10 mouse cellular contexts compared by ENCODE assay signal in the genomic region with DNA sequence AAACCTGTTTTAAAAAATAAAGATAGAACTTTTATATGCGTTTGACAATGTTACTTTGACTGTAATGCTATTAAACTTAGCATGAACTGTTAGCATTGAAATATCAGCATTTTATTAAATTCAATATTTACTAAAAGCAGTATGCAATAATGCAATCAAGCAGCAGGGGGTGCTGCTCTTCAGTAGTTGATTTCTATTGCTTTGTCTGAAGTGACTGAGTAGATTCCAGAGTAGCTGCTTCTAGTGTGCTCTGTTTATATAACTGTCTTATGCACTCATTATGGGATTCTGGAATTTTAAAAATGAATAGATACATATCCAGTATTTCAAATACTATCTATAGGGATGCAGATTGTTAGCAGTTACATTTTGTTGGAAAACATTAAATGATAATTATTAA.
DNase-seq lines count a peak whose midpoint lies in the region; ATAC-seq and TF ChIP-seq lines count a peak whose summit lies in the region.
"Had no signal": no experiment of that assay in that cellular context is flagged by ENCODE, and none has a peak within 500 bp of the region (broad histone marks: within the 10 kb centered on the region; RNA-seq: fewer than 3 reads in every experiment).

No protein-coding gene starts in this region.

- in situ Hi-C loops in CH12.LX (cut with MboI; ENCODE audit: low pct_ligation_motif_present, low pct_unique_long_range_greater_than_20kb, low sequenced_read_pairs) = loop anchor here (25.0 kb wide), 1 partner anchor 824 kb away; no protein-coding TSS in a partner anchor

- peak; percentile 65 for TF ChIP-seq RAD21 in CH12.LX (IDR thresholded peaks at IDR 0.05; ENCODE audit: low read depth, low read length)

- TF ChIP-seq EP300 in CH12.LX (IDR thresholded peaks at IDR 0.05; ENCODE audit: low read length) = no peak
- no peak for TF ChIP-seq EP300 in liver, postnatal 0 days (IDR thresholded peaks at IDR 0.05; ENCODE audit: low read depth)

- no peak overlapping the region for H3K27ac ChIP-seq in CH12.LX (ENCODE audit: insufficient read depth, low read depth)
- H3K27ac ChIP-seq in liver, postnatal 0 days (ENCODE audit: low read depth) = no peak overlapping the region
- H3K27ac ChIP-seq: limb, embryonic 13.5 days; stomach, embryonic 15.5 days had no signal

- intact Hi-C loops in heart, postnatal 25 days (cut with DNase I) = loop anchor here (5.0 to 10.0 kb wide), 3 partner anchors 637 to 1097 kb away; a partner anchor contains a TSS

- 45% methylated on average over 1 of the region's 1 CpGs for WGBS in liver, postnatal 0 days (ENCODE audit: insufficient replicate concordance)

- no peak overlapping the region for H3K9ac ChIP-seq in CH12.LX (ENCODE audit: insufficient read depth, low read depth)
- H3K9ac ChIP-seq in liver, postnatal 0 days (replicated peaks) = no peak overlapping the region
- H3K9ac ChIP-seq: limb, embryonic 13.5 days; stomach, embryonic 15.5 days had no signal

- TF ChIP-seq CTCF in CH12.LX (conservative IDR thresholded peaks at IDR 0.05 in 1 of 2, IDR thresholded peaks at IDR 0.05 in 1 of 2; ENCODE audit: low read depth in 2 of 2, low read length in 2 of 2) = peak; percentile 41 to 63; a peak in 3 of 4 replicates
- peak; percentile 67 for TF ChIP-seq CTCF in liver, postnatal 0 days (IDR thresholded peaks at IDR 0.05; ENCODE audit: low read depth)

- H3K36me3 ChIP-seq in CH12.LX (replicated peaks in 1 of 2; ENCODE audit: control insufficient read depth in 1 of 2, insufficient read depth in 1 of 2, low read length in 1 of 2) = no peaks in the 10 kb centered on the region
- H3K36me3 ChIP-seq in liver, postnatal 0 days (replicated peaks; ENCODE audit: insufficient read depth, low read length) = no peaks in the 10 kb centered on the region
- H3K36me3 ChIP-seq: limb, embryonic 13.5 days; stomach, embryonic 15.5 days had no signal

- H3K27me3 ChIP-seq in CH12.LX (replicated peaks) = no peaks in the 10 kb centered on the region
- H3K27me3 ChIP-seq in liver, postnatal 0 days (ENCODE audit: insufficient read depth, low read length) = no peaks in the 10 kb centered on the region
- H3K27me3 ChIP-seq: limb, embryonic 13.5 days; stomach, embryonic 15.5 days had no signal

- no peak overlapping the region for H3K4me2 ChIP-seq in CH12.LX (ENCODE audit: insufficient read depth, low read depth, poor library complexity, severe bottlenecking)
- no peak overlapping the region for H3K4me2 ChIP-seq in liver, postnatal 0 days (ENCODE audit: low read depth, low read length)
- H3K4me2 ChIP-seq: limb, embryonic 13.5 days; stomach, embryonic 15.5 days had no signal

- H3K4me3 ChIP-seq in CH12.LX (replicated peaks in 1 of 3; ENCODE audit: low read depth in 2 of 3, low read length in 2 of 3, poor library complexity in 1 of 3) = no peak overlapping the region
- no peak overlapping the region for H3K4me3 ChIP-seq in liver, postnatal 0 days (ENCODE audit: low read depth, low read length)
- H3K4me3 ChIP-seq: limb, embryonic 13.5 days; stomach, embryonic 15.5 days had no signal

- no peak for TF ChIP-seq POLR2A in CH12.LX (IDR thresholded peaks at IDR 0.05; ENCODE audit: low read depth, low read length)

- dilution Hi-C loops in CH12.LX (cut with MboI; ENCODE audit: extremely low pct_ligation_motif_present, extremely low pct_unique_long_range_greater_than_20kb, low sequenced_read_pairs) = no loop called here

- no peaks in the 10 kb centered on the region for H3K79me2 ChIP-seq in CH12.LX (replicated peaks; ENCODE audit: control insufficient read depth, extremely low read depth, insufficient read depth, poor library complexity, severe bottlenecking)

- ATAC-seq in liver, postnatal 0 days = no peak
- ATAC-seq in activated CD4-positive, CD25-positive, alpha-beta regulatory T cell, adult 4 months = no peak

- H3K4me1 ChIP-seq in CH12.LX (ENCODE audit: control insufficient read depth in 1 of 2, insufficient read depth in 2 of 2) = no peaks in the 10 kb centered on the region
- no peaks in the 10 kb centered on the region for H3K4me1 ChIP-seq in liver, postnatal 0 days (ENCODE audit: insufficient read depth)
- H3K4me1 ChIP-seq: limb, embryonic 13.5 days; stomach, embryonic 15.5 days had no signal

- peak; percentile 51 for DNase-seq in heart, postnatal 4 days
- DNase-seq in heart, postnatal 25 days (ENCODE audit: low spot score) = no peak
- peak; percentile 33 for DNase-seq in CH12.LX (ENCODE audit: extremely low read depth)
- peak; percentile 10 to 29 for DNase-seq in adrenal gland, postnatal 36 days
- DNase-seq in gastrocnemius, postnatal 4 days (ENCODE audit: low spot score in 2 of 2) = peak; percentile 20 to 30
- peak; percentile 13 for DNase-seq in liver, postnatal 0 days
- DNase-seq in right cerebral cortex, postnatal 4 days = peak; percentile 63

- H3K9me3 ChIP-seq in CH12.LX (replicated peaks; ENCODE audit: low read length) = no peaks in the 10 kb centered on the region
- H3K9me3 ChIP-seq in liver, postnatal 0 days (ENCODE audit: low read length) = no peaks in the 10 kb centered on the region
- H3K9me3 ChIP-seq: stomach, embryonic 15.5 days had no signal

TF ChIP-seq in CH12.LX, 34 proteins besides CTCF, POLR2A, EP300 and RAD21:
- TF ChIP-seq TBP (conservative IDR thresholded peaks at IDR 0.05; ENCODE audit: low read depth, low read length) (no peak), SMC3 (IDR thresholded peaks at IDR 0.05; ENCODE audit: low read depth, low read length) (peak; percentile 40)
